Mouse (Mus musculus) liver, postnatal 0 days (tissue): Measurements from ENCODE around the gene Pcx. TPM values are rescaled to one million over a fixed set of nuclear protein-coding genes. Genes with fewer than 3 reads are reported as not detected.

ENCODE experiments used
- ATAC-seq: fragments of 200-750 bp; cut with Nextera tagmentation; 2 replicates; pipeline ENCODE4 v1.8.0; 2017; ENCODE audit warnings: mild to moderate bottlenecking, moderate library complexity
- DNase-seq: peaks from one replicate; pipeline ENCODE4 v3.0.0-alpha.2; 2016
- H3K27ac ChIP-seq: fragments of 300-500 bp; sonication (generic); 2 replicates; pipeline ENCODE4 v1.5.1; 2014; ENCODE audit warnings: antibody characterized with exemption, moderate library complexity, mild to moderate bottlenecking, low read depth
- H3K27me3 ChIP-seq: fragments of 300-500 bp; sonication (generic); 2 replicates; pipeline ENCODE4 v1.6.1; 2014; ENCODE audit warnings: low read length, control low read depth, mixed read lengths; ENCODE audit not compliant: insufficient read depth
- H3K36me3 ChIP-seq: fragments of 300-500 bp; sonication (generic); replicated peaks from 2 replicates; pipeline ENCODE4 v1.6.1; 2014; ENCODE audit warnings: mild to moderate bottlenecking, control low read depth, low read length, moderate library complexity, mixed read lengths; ENCODE audit not compliant: insufficient read depth
- H3K4me1 ChIP-seq: fragments of 300-500 bp; sonication (generic); 2 replicates; pipeline ENCODE4 v1.6.1; 2014; ENCODE audit warnings: antibody characterized with exemption, mild to moderate bottlenecking, control low read depth; ENCODE audit not compliant: insufficient read depth
- H3K4me2 ChIP-seq: fragments of 300-500 bp; sonication (generic); 2 replicates; pipeline ENCODE4 v1.6.1; 2014; ENCODE audit warnings: low read depth, mild to moderate bottlenecking, low read length, moderate library complexity, mixed read lengths
- H3K4me3 ChIP-seq: fragments of 300-500 bp; sonication (generic); 2 replicates; pipeline ENCODE4 v1.5.1; 2014; ENCODE audit warnings: low read depth, low read length
- H3K9ac ChIP-seq: fragments of 300-500 bp; sonication (generic); replicated peaks from 2 replicates; pipeline ENCODE4 v1.6.1; 2014; ENCODE audit warnings: mild to moderate bottlenecking, moderate library complexity
- H3K9me3 ChIP-seq: fragments of 300-500 bp; sonication (generic); 2 replicates; pipeline ENCODE4 v1.6.1; 2016; ENCODE audit warnings: mild to moderate bottlenecking, control low read depth, low read length, mixed read lengths
- CTCF ChIP-seq: sonication (generic); IDR thresholded peaks from 2 replicates; pipeline ENCODE4 v1.5.1; 2016; ENCODE audit warnings: antibody characterized with exemption, low read depth
- EP300 ChIP-seq: IDR thresholded peaks from 2 replicates; pipeline ENCODE4 v1.6.1; 2016; ENCODE audit warnings: antibody characterized with exemption, low read depth, mild to moderate bottlenecking
- whole genome bisulfite sequencing: fragments of 180-500 bp; shearing (Covaris S2); extraction: QIAGEN DNeasy Blood & Tissue Kit; methylation state at CpG from one replicate; pipeline ENCODE4 v1.1.7; 2014; ENCODE audit not compliant: insufficient replicate concordance; 5-methylcytosine and 5-hydroxymethylcytosine counted together
- polyA plus RNA-seq: library from polyadenylated mRNA; unstranded; fragments of >200 nt; fragmentation: Nextera tagmentation; extraction: Ambion mirVana; gene quantifications from 2 replicates; pipeline ENCODE4 v1.2.1, GENCODE M21; 2015

The Pcx gene
- polyA plus RNA-seq, 1 experiment from 2014 or later: 283 TPM

DNA sequence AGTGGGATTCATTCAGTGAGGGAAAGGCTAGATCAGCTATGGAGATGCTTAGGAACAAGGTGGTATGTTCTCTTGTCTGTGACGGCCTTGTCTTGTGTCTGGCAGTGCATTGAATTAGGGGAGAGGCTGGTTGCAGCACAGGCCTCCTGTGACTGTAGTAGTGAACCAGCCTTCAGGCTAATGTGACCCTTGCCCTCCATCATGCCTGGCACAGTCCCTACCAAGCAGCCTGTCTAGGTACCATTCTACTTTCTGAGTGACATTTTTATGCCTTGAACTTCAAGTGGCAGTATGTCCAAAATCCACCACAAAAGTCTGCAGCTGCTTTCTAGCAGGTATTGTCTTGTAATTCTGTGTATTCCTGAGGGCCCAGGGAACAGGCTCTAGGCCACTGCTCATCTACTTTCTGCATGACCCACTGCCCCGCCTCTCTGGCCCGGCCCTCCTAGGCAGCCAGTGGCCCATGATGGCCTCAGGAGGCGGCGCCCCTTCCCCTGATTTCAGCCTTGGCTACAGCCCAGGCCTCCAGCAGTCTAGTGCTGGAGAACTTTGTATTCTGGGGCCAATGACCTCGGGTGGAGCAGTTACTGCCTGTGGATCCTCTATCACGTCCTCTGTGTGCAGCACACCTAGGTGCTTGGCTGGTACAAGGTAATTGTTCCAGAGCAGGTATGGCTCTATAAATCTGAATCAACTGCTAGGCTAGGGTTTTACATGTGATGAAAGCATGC lies 83.7 kb downstream of the Pcx start:
- Histone ChIP-seq H3K4me3 (peak overlapping the region; percentile 45), H3K36me3 (no peaks in the 10 kb centered on the region), H3K4me1 (peaks cover 6% of the 10 kb centered on the region), H3K4me2 (peak overlapping the region; percentile 64; the same call in 1 of the 2 replicates), H3K27me3 (no peaks in the 10 kb centered on the region), H3K27ac (peak overlapping the region; percentile 90), H3K9me3 (no peaks in the 10 kb centered on the region), H3K9ac (peak overlapping the region; percentile 67)
- TF ChIP-seq EP300: peak; percentile 78
- TF ChIP-seq CTCF: no peak
- DNase-seq: peak; percentile 80
- 47% methylated on average over 7 of the region's 7 CpGs for WGBS
- peak; percentile 90 for ATAC-seq

DNA sequence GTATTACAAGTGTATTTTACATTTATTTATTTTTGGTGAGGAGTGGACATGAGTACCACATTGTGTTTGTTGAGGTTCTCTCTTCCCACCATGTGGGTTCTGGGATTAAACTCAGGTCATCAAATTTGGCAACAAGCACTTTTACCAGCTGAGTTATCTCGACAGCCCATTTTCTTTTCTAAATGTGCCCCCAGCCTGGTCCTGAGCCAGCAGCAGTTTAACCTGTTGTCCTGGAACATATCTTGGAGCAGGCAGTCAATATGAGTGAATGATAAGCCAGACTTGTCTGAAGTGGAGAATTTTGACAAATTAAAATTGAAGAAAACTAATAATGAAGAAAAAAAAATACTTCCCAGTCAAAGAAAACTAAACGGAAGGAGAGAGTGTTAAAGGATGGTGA lies 85.8 kb downstream of the Pcx start:
- no peak for DNase-seq
- H3K27ac ChIP-seq: peak overlapping the region; percentile 90

DNA sequence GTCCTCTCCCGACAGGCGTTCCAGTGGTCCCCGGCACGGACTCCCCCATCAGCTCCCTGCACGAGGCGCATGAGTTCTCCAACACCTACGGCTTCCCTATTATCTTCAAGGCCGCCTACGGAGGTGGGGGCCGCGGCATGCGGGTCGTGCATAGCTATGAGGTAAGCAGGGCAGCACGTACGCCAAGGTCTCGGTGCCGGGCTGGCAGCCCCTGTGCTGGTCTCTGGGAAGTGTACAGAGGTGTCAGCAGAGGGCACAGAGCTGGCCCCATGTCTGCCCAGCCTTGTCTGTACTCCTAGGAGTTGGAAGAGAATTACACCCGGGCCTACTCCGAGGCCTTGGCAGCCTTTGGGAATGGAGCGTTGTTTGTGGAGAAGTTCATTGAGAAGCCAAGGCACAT lies 92.2 kb downstream of the Pcx start:
- Histone ChIP-seq H3K4me1 (peaks cover 11% of the 10 kb centered on the region), H3K4me2 (no peak overlapping the region), H3K27ac (no peak overlapping the region), H3K9ac (no peak overlapping the region), H3K9me3 (no peaks in the 10 kb centered on the region), H3K4me3 (no peak overlapping the region), H3K36me3 (peaks cover 16% of the 10 kb centered on the region), H3K27me3 (no peaks in the 10 kb centered on the region)
- TF ChIP-seq CTCF (no peak), EP300 (no peak)
- ATAC-seq (no peak), DNase-seq (no peak)
- 90% methylated on average over 20 of the region's 20 CpGs for WGBS

More for the DNA sequence above, 85.8 kb downstream of the Pcx start:
- H3K9ac ChIP-seq: peak overlapping the region; percentile 67
- TF ChIP-seq EP300: peak; percentile 45
- TF ChIP-seq CTCF: no peak
- no peaks in the 10 kb centered on the region for H3K36me3 ChIP-seq
- WGBS: 55% methylated on average over 2 of the region's 2 CpGs
- H3K4me2 ChIP-seq: peak overlapping the region; percentile 64
- no peaks in the 10 kb centered on the region for H3K27me3 ChIP-seq
- H3K4me3 ChIP-seq: peak overlapping the region; percentile 45
- peaks cover 8% of the 10 kb centered on the region for H3K4me1 ChIP-seq
- ATAC-seq: no peak
- H3K9me3 ChIP-seq: no peaks in the 10 kb centered on the region

DNA sequence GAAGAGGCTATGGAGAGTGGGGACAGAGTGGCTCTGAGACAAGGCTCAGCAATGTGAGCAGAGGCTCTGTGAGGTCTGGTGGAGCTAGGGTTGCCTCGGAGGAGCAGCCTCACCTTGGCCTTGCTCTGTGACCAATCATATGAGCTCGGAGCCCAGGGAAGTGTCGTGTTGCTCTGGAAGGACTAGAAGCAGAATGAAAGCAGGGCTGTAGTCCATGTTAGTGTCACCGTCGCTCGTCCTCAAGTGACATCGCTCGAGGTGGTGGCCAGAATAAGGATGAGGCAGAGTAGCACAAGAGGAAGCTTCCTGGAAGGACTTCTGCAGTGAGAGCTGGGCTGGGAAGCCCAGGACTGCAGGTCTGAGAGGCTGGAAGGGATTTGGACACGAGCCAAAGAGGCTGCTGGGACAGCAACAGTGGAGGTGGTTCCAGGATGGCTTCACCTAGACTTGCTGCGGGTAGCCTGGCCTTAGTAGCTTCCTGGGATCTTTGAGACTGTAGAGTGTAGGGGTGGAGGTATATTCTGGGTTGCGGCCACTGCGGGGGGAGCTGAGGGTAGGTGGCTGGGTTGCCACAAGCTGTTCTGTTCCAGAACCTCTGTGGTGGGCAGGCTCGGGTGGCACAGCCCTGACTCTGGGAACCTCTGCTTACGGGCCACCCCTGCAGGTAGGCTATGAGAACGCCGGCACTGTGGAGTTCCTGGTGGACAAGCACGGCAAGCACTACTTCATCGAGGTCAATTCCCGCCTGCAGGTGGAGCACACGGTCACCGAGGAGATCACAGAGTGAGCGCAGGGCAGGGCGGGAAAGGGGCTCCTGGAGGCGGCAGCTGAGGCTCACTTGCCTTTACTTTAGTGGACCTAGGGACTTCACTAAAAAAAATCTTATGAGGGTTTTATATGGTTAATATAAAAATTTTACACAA lies 93.8 kb downstream of the Pcx start:
- TF ChIP-seq EP300 (no peak), CTCF (peak; percentile 61)
- WGBS: 47% methylated on average over 24 of the region's 24 CpGs
- Histone ChIP-seq H3K27me3 (no peaks in the 10 kb centered on the region), H3K9ac (peak overlapping the region; percentile 30; the same call in 1 of the 2 replicates), H3K4me2 (no peak overlapping the region), H3K36me3 (peaks cover 21% of the 10 kb centered on the region), H3K4me3 (no peak overlapping the region), H3K27ac (no peak overlapping the region), H3K9me3 (no peaks in the 10 kb centered on the region), H3K4me1 (peaks cover 11% of the 10 kb centered on the region)
- DNase-seq: peak; percentile 60
- ATAC-seq: peak; percentile 53

DNA sequence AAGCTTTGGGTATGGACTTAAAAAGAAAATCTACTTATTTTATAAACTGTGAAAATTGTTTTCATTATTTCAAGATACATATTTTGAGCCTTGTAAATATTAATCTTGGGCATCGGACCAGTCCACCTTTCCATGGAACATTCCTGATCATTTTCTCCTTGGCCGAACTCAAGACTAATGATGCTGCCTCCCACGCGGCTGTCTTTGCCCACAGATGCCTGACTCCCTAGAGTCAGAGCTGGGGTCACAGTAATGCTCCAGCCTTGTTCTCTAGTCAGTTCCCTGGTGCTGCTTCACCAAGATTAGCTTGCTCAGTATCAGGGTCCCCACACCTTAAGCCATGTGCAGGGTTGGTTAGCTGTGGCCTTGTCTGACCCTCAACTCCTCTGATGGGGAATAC lies 95.4 kb downstream of the Pcx start:
- DNase-seq (no peak), ATAC-seq (no peak)
- Histone ChIP-seq H3K9ac (no peak overlapping the region), H3K27ac (no peak overlapping the region), H3K4me3 (no peak overlapping the region), H3K4me1 (peaks cover 3% of the 10 kb centered on the region), H3K27me3 (no peaks in the 10 kb centered on the region), H3K36me3 (peaks cover 26% of the 10 kb centered on the region), H3K9me3 (no peaks in the 10 kb centered on the region), H3K4me2 (no peak overlapping the region)
- 82% methylated on average over 4 of the region's 4 CpGs for WGBS
- TF ChIP-seq EP300: no peak
- no peak for TF ChIP-seq CTCF

DNA sequence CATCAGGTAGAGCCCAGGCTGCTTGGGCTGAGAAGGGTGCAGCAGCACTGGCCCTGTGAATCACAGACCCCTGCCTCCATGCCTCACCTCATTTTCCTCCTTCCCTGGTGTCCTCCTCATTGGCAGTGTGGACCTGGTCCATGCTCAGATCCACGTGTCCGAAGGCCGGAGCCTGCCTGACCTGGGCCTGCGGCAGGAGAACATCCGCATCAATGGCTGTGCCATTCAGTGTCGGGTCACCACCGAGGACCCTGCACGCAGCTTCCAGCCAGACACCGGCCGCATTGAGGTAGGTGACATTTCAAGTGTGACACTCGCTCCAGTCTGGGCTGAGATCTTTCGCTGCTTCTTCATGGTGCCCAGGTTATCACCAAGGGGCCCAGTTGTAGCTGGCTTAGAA lies 97.1 kb downstream of the Pcx start:
- Histone ChIP-seq H3K36me3 (peaks cover 28% of the 10 kb centered on the region), H3K4me1 (peaks cover 3% of the 10 kb centered on the region), H3K9me3 (no peaks in the 10 kb centered on the region), H3K27me3 (no peaks in the 10 kb centered on the region), H3K9ac (no peak overlapping the region), H3K4me3 (no peak overlapping the region), H3K27ac (no peak overlapping the region), H3K4me2 (no peak overlapping the region)
- ATAC-seq (no peak), DNase-seq (no peak)
- 87% methylated on average over 12 of the region's 12 CpGs for WGBS
- TF ChIP-seq EP300 (no peak), CTCF (no peak)
